Mouse (Mus musculus) midbrain, embryonic 15.5 days (tissue): Measurements from ENCODE around the gene Itga3. TPM values are rescaled to one million over a fixed set of nuclear protein-coding genes. Genes with fewer than 3 reads are reported as not detected.

Experiments
- ATAC-seq: fragments of 200-750 bp; cut with Nextera tagmentation; replicated peaks from 2 replicates; pipeline ENCODE4 v1.8.0; 2017; ENCODE audit warnings: moderate TSS enrichment
- H3K27ac ChIP-seq: fragments of 300-500 bp; sonication (generic); 2 replicates; pipeline ENCODE4 v1.5.1; 2015; ENCODE audit warnings: mild to moderate bottlenecking, inconsistent platforms
- H3K27me3 ChIP-seq: fragments of 300-500 bp; sonication (generic); replicated peaks from 2 replicates; pipeline ENCODE4 v1.6.1; 2015; ENCODE audit warnings: inconsistent platforms
- H3K36me3 ChIP-seq: fragments of 300-500 bp; sonication (generic); replicated peaks from 2 replicates; pipeline ENCODE4 v1.6.1; 2015; ENCODE audit warnings: inconsistent platforms
- H3K4me1 ChIP-seq: fragments of 300-500 bp; sonication (generic); 2 replicates; pipeline ENCODE4 v1.6.1; 2015; ENCODE audit warnings: inconsistent platforms
- H3K4me2 ChIP-seq: fragments of 300-500 bp; sonication (generic); 2 replicates; pipeline ENCODE4 v1.6.1; 2015; ENCODE audit warnings: inconsistent platforms, mild to moderate bottlenecking, moderate library complexity
- H3K4me3 ChIP-seq: fragments of 300-500 bp; sonication (generic); 2 replicates; pipeline ENCODE4 v1.5.1; 2015; ENCODE audit warnings: mild to moderate bottlenecking, inconsistent platforms
- H3K9ac ChIP-seq: fragments of 300-500 bp; sonication (generic); 2 replicates; pipeline ENCODE4 v1.6.1; 2015; ENCODE audit warnings: mild to moderate bottlenecking, inconsistent platforms
- H3K9me3 ChIP-seq: fragments of 300-500 bp; sonication (generic); 2 replicates; pipeline ENCODE4 v1.6.1; 2016; ENCODE audit warnings: inconsistent platforms
- WGBS: fragments of 180-500 bp; shearing (Covaris S2); methylation state at CpG from one replicate; pipeline ENCODE4 v1.1.7; 2015; ENCODE audit warnings: mixed read lengths; 5-methylcytosine and 5-hydroxymethylcytosine counted together
- polyA plus RNA-seq: library from polyadenylated mRNA; unstranded; fragments of >200 nt; fragmentation: Nextera tagmentation; extraction: Ambion mirVana; gene quantifications from 2 replicates; pipeline ENCODE4 v1.2.1, GENCODE M21; 2015

The Itga3 gene
- polyA plus RNA-seq, 1 experiment from 2014 or later = 17.2 TPM

GRCm38 (mm10) chr11:95075197-95076040, 1.2 kb downstream of the Itga3 start:
- H3K9ac ChIP-seq = peak overlapping the region; percentile 75
- H3K4me3 ChIP-seq = peak overlapping the region; percentile 75
- 7% methylated on average over 19 of the region's 19 CpGs for WGBS
- H3K27me3 ChIP-seq = peaks cover 36% of the 10 kb centered on the region
- 0 out of 2 replicates have a peak, but pooled peaks have one; percentile 7 for ATAC-seq
- peak overlapping the region; percentile 90 for H3K4me2 ChIP-seq
- no peaks in the 10 kb centered on the region for H3K9me3 ChIP-seq
- H3K4me1 ChIP-seq = peaks cover 29% of the 10 kb centered on the region
- peak overlapping the region; percentile 82 for H3K27ac ChIP-seq
- H3K36me3 ChIP-seq = no peaks in the 10 kb centered on the region

- WGBS = 86% methylated on average over 4 of the region's 4 CpGs
- ATAC-seq = no peak
- Histone ChIP-seq H3K27ac (no peak overlapping the region), H3K4me2 (peak overlapping the region; percentile 90), H3K4me3 (peak overlapping the region; percentile 75), H3K27me3 (peaks cover 36% of the 10 kb centered on the region), H3K36me3 (no peaks in the 10 kb centered on the region), H3K4me1 (peaks cover 29% of the 10 kb centered on the region), H3K9ac (no peak overlapping the region), H3K9me3 (no peaks in the 10 kb centered on the region)
Observed at GRCm38 (mm10) chr11:95074694-95075093, 1.9 kb downstream of the Itga3 start.

GRCm38 (mm10) chr11:95073835-95074234, 2.8 kb downstream of the Itga3 start:
- Histone ChIP-seq H3K4me3 (no peak overlapping the region), H3K4me1 (peaks cover 29% of the 10 kb centered on the region), H3K4me2 (no peak overlapping the region), H3K9me3 (no peaks in the 10 kb centered on the region), H3K27ac (no peak overlapping the region), H3K36me3 (no peaks in the 10 kb centered on the region), H3K27me3 (peaks cover 33% of the 10 kb centered on the region), H3K9ac (no peak overlapping the region)
- no peak for ATAC-seq
- WGBS = 80% methylated on average over 4 of the region's 4 CpGs

GRCm38 (mm10) chr11:95072804-95073203, 3.8 kb downstream of the Itga3 start:
- H3K9me3 ChIP-seq = no peaks in the 10 kb centered on the region
- H3K4me3 ChIP-seq = no peak overlapping the region
- WGBS = 78% methylated on average over 5 of the region's 5 CpGs
- no peak overlapping the region for H3K9ac ChIP-seq
- H3K27me3 ChIP-seq = peaks cover 23% of the 10 kb centered on the region; the same call in 1 of the 2 replicates
- no peak for ATAC-seq
- no peak overlapping the region for H3K27ac ChIP-seq
- H3K36me3 ChIP-seq = no peaks in the 10 kb centered on the region
- H3K4me2 ChIP-seq = no peak overlapping the region
- peaks cover 29% of the 10 kb centered on the region for H3K4me1 ChIP-seq

- H3K36me3 ChIP-seq = no peaks in the 10 kb centered on the region
- H3K9me3 ChIP-seq = no peaks in the 10 kb centered on the region
- H3K9ac ChIP-seq = no peak overlapping the region
- no peak overlapping the region for H3K4me2 ChIP-seq
- H3K4me1 ChIP-seq = peaks cover 26% of the 10 kb centered on the region
- H3K27ac ChIP-seq = no peak overlapping the region
- peaks cover 17% of the 10 kb centered on the region; the same call in 1 of the 2 replicates for H3K27me3 ChIP-seq
- no peak overlapping the region for H3K4me3 ChIP-seq
- 60% methylated on average over 8 of the region's 8 CpGs for WGBS
- no peak for ATAC-seq
Observed at GRCm38 (mm10) chr11:95072136-95072535, 4.5 kb downstream of the Itga3 start.

GRCm38 (mm10) chr11:95071266-95071665, 5.3 kb downstream of the Itga3 start:
- H3K9me3 ChIP-seq = no peaks in the 10 kb centered on the region
- no peak overlapping the region for H3K9ac ChIP-seq
- 45% methylated on average over 7 of the region's 7 CpGs for WGBS
- peaks cover 16% of the 10 kb centered on the region; the same call in 1 of the 2 replicates for H3K27me3 ChIP-seq
- ATAC-seq = no peak
- no peak overlapping the region for H3K4me3 ChIP-seq
- no peaks in the 10 kb centered on the region for H3K36me3 ChIP-seq
- no peak overlapping the region for H3K4me2 ChIP-seq
- no peak overlapping the region for H3K27ac ChIP-seq
- H3K4me1 ChIP-seq = peaks cover 19% of the 10 kb centered on the region

- no peak overlapping the region for H3K9ac ChIP-seq
- H3K36me3 ChIP-seq = peaks cover 2% of the 10 kb centered on the region; the same call in 1 of the 2 replicates
- no peak for ATAC-seq
- 69% methylated on average over 8 of the region's 8 CpGs for WGBS
- H3K27me3 ChIP-seq = peaks cover 14% of the 10 kb centered on the region; the same call in 1 of the 2 replicates
- no peak overlapping the region for H3K27ac ChIP-seq
- peaks cover 11% of the 10 kb centered on the region for H3K4me1 ChIP-seq
- no peak overlapping the region for H3K4me2 ChIP-seq
- no peak overlapping the region for H3K4me3 ChIP-seq
- no peaks in the 10 kb centered on the region for H3K9me3 ChIP-seq
Observed at GRCm38 (mm10) chr11:95070140-95071107, 6.2 kb downstream of the Itga3 start.

- H3K9me3 ChIP-seq = no peaks in the 10 kb centered on the region
- peaks cover 4% of the 10 kb centered on the region; the same call in 1 of the 2 replicates for H3K36me3 ChIP-seq
- peaks cover 4% of the 10 kb centered on the region; the same call in 1 of the 2 replicates for H3K27me3 ChIP-seq
- ATAC-seq = no peak
- H3K4me1 ChIP-seq = peaks cover 1% of the 10 kb centered on the region; the same call in 1 of the 2 replicates
- H3K4me2 ChIP-seq = no peak overlapping the region
- H3K4me3 ChIP-seq = no peak overlapping the region
- H3K27ac ChIP-seq = no peak overlapping the region
- no peak overlapping the region for H3K9ac ChIP-seq
- WGBS = 86% methylated on average over 10 of the region's 10 CpGs
Observed at GRCm38 (mm10) chr11:95069226-95069957, 7.2 kb downstream of the Itga3 start.

- peaks cover 8% of the 10 kb centered on the region; the same call in 1 of the 2 replicates for H3K27me3 ChIP-seq
- H3K27ac ChIP-seq = no peak overlapping the region
- H3K4me3 ChIP-seq = no peak overlapping the region; the same call in 1 of the 2 replicates
- no peaks in the 10 kb centered on the region; the same call in 1 of the 2 replicates for H3K36me3 ChIP-seq
- 22% methylated on average over 19 of the region's 19 CpGs for WGBS
- H3K9me3 ChIP-seq = no peaks in the 10 kb centered on the region
- no peak overlapping the region for H3K9ac ChIP-seq
- peak overlapping the region; percentile 28 for H3K4me2 ChIP-seq
- H3K4me1 ChIP-seq = peaks cover 5% of the 10 kb centered on the region; the same call in 1 of the 2 replicates
- peak; percentile 42; the same call in 1 of the 2 replicates for ATAC-seq
Observed at GRCm38 (mm10) chr11:95056768-95057501, 19.7 kb downstream of the Itga3 start.

- no peak for ATAC-seq
- Histone ChIP-seq H3K4me1 (peaks cover 5% of the 10 kb centered on the region; the same call in 1 of the 2 replicates), H3K9ac (no peak overlapping the region), H3K27me3 (peaks cover 6% of the 10 kb centered on the region; the same call in 1 of the 2 replicates), H3K4me3 (no peak overlapping the region), H3K4me2 (no peak overlapping the region), H3K9me3 (no peaks in the 10 kb centered on the region), H3K27ac (no peak overlapping the region), H3K36me3 (no peaks in the 10 kb centered on the region; the same call in 1 of the 2 replicates)
- 76% methylated on average over 9 of the region's 9 CpGs for WGBS
Observed at GRCm38 (mm10) chr11:95053062-95053461, 23.5 kb downstream of the Itga3 start.
